ENCODE assay signal across 8 mouse cellular contexts in the genomic region with DNA sequence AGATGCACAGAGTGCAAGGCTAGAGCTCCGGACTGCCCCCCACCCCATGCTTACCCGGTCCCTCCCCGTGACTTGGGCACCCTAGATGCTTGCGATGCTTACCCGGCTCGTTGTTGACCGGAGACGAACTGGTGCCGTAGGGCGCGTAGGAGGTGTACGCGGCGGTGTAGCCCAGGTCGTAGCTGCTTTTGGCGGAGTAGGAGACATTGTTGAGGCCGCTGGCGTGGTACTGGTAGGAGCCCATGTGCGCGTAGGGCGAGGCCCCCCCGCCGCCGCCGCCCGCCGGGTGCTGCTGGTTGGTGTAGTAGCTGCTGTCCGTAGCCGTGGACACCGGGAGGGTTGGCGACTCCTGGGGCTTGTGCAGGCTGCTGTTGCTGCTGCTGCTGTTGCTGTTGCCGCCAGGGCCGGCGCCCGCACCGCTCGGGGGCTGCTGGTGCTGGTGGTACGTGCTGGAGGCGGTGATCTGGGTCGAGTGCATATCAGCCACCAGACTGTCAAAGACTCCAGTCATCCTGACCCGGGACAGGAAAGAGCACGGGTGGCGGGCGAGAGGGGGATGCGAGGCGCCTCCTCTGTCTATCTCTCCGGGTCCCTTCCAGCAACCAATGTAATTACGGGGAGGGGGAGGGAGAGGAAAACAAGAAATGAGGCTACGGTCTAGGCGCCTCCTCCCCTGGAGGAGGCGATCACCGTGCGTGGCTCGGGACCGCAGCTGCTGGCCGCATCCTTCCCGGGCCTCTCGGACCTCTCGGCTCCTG. TPM values are rescaled to one million over a fixed set of nuclear protein-coding genes. Genes with fewer than 3 reads are reported as not detected.
DNase-seq lines count a peak whose midpoint lies in the region; ATAC-seq lines count a peak whose summit lies in the region.

No protein-coding gene starts in this region.

- WGBS in forebrain, embryonic 11.5 days = under 1% methylated on average over 57 of the region's 59 CpGs
- WGBS in midbrain, embryonic 12.5 days = under 1% methylated on average over 59 of the region's 59 CpGs

- ATAC-seq in forebrain, embryonic 11.5 days (replicated peaks; ENCODE audit: low FRiP score) = peak; percentile 65
- ATAC-seq in inflammation-experienced regulatory T-cells, adult 6 months = peak; percentile 39
- peak; percentile 68 for ATAC-seq in midbrain, embryonic 12.5 days (ENCODE audit: low FRiP score, low read depth)

- DNase-seq in layer of hippocampus, adult 9-11 months = peak; percentile 20
- no peak for DNase-seq in layer of hippocampus, postnatal 25 days (ENCODE audit: extremely low spot score in 1 of 2, low spot score in 1 of 2)
- DNase-seq in NIH3T3 (ENCODE audit: low read depth) = peak; percentile 82
- peak; percentile 86 for DNase-seq in forebrain, embryonic 11.5 days (ENCODE audit: low spot score)
- no peak for DNase-seq in urinary bladder, postnatal 4 days (ENCODE audit: low spot score in 2 of 2)
- no peak for DNase-seq in left cerebral cortex, adult 9 months (ENCODE audit: low spot score in 2 of 2)

- H3K27ac ChIP-seq in forebrain, embryonic 11.5 days (ENCODE audit: low read depth, low read length) = peak overlapping the region; percentile 84
- peak overlapping the region; percentile 63 for H3K27ac ChIP-seq in midbrain, embryonic 12.5 days (replicated peaks)

- H3K27me3 ChIP-seq in forebrain, embryonic 11.5 days (ENCODE audit: control insufficient read depth, insufficient read depth, low read length) = peaks cover 63% of the 10 kb centered on the region
- H3K27me3 ChIP-seq in midbrain, embryonic 12.5 days = peaks cover 91% of the 10 kb centered on the region

- no peaks in the 10 kb centered on the region; the same call in 1 of the 2 replicates for H3K36me3 ChIP-seq in forebrain, embryonic 11.5 days (ENCODE audit: control insufficient read depth, insufficient read depth, low read length)
- H3K36me3 ChIP-seq in midbrain, embryonic 12.5 days = no peaks in the 10 kb centered on the region

- no peaks in the 10 kb centered on the region for H3K9me3 ChIP-seq in forebrain, embryonic 11.5 days (ENCODE audit: control insufficient read depth, low read length)
- H3K9me3 ChIP-seq in midbrain, embryonic 12.5 days = no peaks in the 10 kb centered on the region

- peak overlapping the region; percentile 54 for H3K4me3 ChIP-seq in forebrain, embryonic 11.5 days (ENCODE audit: low read depth, low read length)
- H3K4me3 ChIP-seq in midbrain, embryonic 12.5 days = peak overlapping the region; percentile 56

- peaks cover 18% of the 10 kb centered on the region for H3K4me1 ChIP-seq in forebrain, embryonic 11.5 days (replicated peaks; ENCODE audit: control insufficient read depth, insufficient read depth, low read length)
- H3K4me1 ChIP-seq in midbrain, embryonic 12.5 days = peaks cover 37% of the 10 kb centered on the region

- H3K9ac ChIP-seq in forebrain, embryonic 11.5 days (ENCODE audit: low read length) = peak overlapping the region; percentile 73
- peak overlapping the region; percentile 50 for H3K9ac ChIP-seq in midbrain, embryonic 12.5 days (replicated peaks)

- peak overlapping the region; percentile 96 for H3K4me2 ChIP-seq in forebrain, embryonic 11.5 days (ENCODE audit: low read depth, low read length, severe bottlenecking)
- H3K4me2 ChIP-seq in midbrain, embryonic 12.5 days (replicated peaks) = peak overlapping the region; percentile 98

RNA-seq across cellular contexts. Expression of a gene that starts 0.5 kb away (rescaled TPM):
- total RNA-seq in layer of hippocampus, postnatal 25 days (2021) = 1 to 10 TPM; 5.7 to 6.0 TPM
- polyA plus RNA-seq in forebrain, embryonic 11.5 days (2014; fragmentation: Nextera tagmentation; extraction: Ambion mirVana) = 66.7 and 67.8 TPM in 2 replicates
- polyA plus RNA-seq in inflammation-experienced regulatory T-cells, adult 6 months (2017; shearing (Covaris generic)) = not detected
- polyA plus RNA-seq in midbrain, embryonic 12.5 days (2016; fragmentation: Nextera tagmentation; extraction: Ambion mirVana) = 15.8 and 21.5 TPM in 2 replicates

RNA-seq across cellular contexts. Expression of a gene that starts 18.1 kb away (rescaled TPM):
- 10 to 100 TPM; 13.6 to 19.3 TPM for total RNA-seq in layer of hippocampus, postnatal 25 days (2021)
- 118 and 133 TPM in 2 replicates for polyA plus RNA-seq in forebrain, embryonic 11.5 days (2014; fragmentation: Nextera tagmentation; extraction: Ambion mirVana)
- polyA plus RNA-seq in inflammation-experienced regulatory T-cells, adult 6 months (2017; shearing (Covaris generic)) = not detected
- polyA plus RNA-seq in midbrain, embryonic 12.5 days (2016; fragmentation: Nextera tagmentation; extraction: Ambion mirVana) = 37.2 and 59.9 TPM in 2 replicates

Comparison
In these comparisons a context has a peak if more than half of its experiments do, and no peak if none do; other contexts are left out.
1. DNase-seq: peak in layer of hippocampus, adult 9-11 months (single experiment), NIH3T3 (single experiment) and forebrain, embryonic 11.5 days (single experiment); none in layer of hippocampus, postnatal 25 days (0 of 2), urinary bladder, postnatal 4 days (0 of 2) and left cerebral cortex, adult 9 months (0 of 2).
2. RNA of a gene that starts 0.5 kb away (polyA plus RNA-seq): 66.7 to 67.8 TPM in forebrain, embryonic 11.5 days and 15.8 to 21.5 TPM in midbrain, embryonic 12.5 days; not detected in inflammation-experienced regulatory T-cells, adult 6 months; every median in the first group is over 10 times any median in the second.
3. RNA of a gene that starts 18.1 kb away (polyA plus RNA-seq): 118 to 133 TPM in forebrain, embryonic 11.5 days and 37.2 to 59.9 TPM in midbrain, embryonic 12.5 days; not detected in inflammation-experienced regulatory T-cells, adult 6 months; every median in the first group is over 10 times any median in the second.
4. Peak in every context shown above with its lines, with median percentiles within 50 percentile points of each other: ATAC-seq.